Mouse (Mus musculus): ENCODE measurements at regions not wholly inside any gene's neighbourhood (a gene's known extent, or its start where the extent isn't known, plus 50 kb on each side); places are given as distances from the start of the nearest gene placed in this dataset.

- no peak for TF ChIP-seq HCFC1 (IDR thresholded peaks at IDR 0.05; ENCODE audit: borderline replicate concordance, insufficient read depth, low read length)
- TF ChIP-seq MAFK (IDR thresholded peaks at IDR 0.05; ENCODE audit: insufficient read depth, low read depth, low read length): no peak
- no peak for TF ChIP-seq CHD2 (IDR thresholded peaks at IDR 0.05; ENCODE audit: low read depth, low read length)
Observed at GRCm38 (mm10) chr3:4976344-4976743, 774.3 kb upstream of the Gm8797 start.

Measured in ES-E14 (cell line).